Mouse (Mus musculus): ENCODE results near the gene Art1. TPM values are rescaled to one million over a fixed set of nuclear protein-coding genes. Genes with fewer than 3 reads are reported as not detected.

The Art1 gene
- total RNA-seq (2023; ENCODE audit: inconsistent age): not detected in 4 replicates

DNA sequence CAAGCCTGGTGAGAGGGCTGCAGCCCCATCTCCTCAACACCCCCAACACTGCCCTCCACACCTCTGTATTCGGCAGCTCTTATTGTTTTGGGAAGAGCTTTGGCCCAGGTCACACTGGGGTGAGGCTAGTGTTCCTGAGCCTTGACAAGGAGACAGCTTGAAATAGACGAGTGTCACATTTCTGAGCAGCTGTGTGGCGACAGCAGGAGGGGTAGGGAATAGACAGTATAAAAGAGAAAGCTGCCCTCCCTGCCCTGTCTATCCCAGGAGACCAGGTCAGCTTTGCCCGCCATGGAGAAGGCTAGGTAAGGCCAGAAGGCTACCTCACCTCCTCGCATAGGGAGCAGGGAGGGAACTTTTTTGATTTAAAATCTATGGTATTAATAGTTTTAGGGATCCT lies at the start of gene Art1:
TSS of gene Art1 (plus strand) at position 257 of the 400 bp plus-strand sequence.

DNA sequence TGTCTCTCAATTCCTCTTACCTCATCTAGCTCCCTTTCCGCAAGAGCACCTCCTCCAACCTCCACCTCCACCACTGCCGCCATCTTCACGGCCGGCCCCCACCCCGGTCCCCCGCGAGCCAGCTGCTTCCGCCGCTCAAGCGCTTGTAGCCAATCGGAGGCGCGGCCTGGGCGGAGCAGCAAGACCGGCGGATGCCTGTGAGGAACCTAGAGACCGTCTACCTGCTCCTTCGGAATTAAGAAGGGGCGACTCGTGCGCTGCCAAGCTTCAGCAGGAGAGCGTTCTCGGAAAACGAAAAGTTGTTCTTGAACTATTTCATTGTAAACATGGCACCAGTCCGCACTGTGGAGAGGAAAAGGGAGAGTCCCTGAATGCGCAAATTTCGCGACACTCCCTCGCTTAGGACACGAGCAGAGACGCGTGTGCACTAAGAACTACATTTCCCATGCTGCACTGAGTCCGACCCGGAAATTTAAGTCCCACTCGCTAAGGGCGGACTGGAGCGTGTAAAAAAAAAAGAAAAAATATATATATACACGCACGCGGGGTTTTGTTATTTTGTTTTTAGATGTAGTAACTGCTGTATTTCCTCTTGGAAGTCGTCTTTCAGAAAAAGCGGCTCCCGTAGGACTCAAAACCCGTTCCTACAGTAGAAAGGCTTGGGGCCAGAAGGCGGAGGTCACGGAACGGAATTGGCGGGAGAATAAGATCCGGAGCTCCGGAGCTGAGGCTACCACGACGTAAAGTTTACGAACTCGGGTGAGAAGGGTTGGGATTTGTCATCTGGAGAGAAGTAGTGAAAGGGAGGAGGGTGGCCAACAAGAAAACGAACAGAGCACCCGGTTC lies 36.3 kb upstream of the Art1 start, which contains the start of the genes Rnf121, Xndc1 and Xntrpc:
TSS of gene Rnf121 (minus strand) at position 424 of the 846 bp plus-strand sequence.
TSS of gene Xndc1 (plus strand) at position 466 of the 846 bp plus-strand sequence.
TSS of gene Xntrpc (plus strand) at position 668 of the 846 bp plus-strand sequence.

DNA sequence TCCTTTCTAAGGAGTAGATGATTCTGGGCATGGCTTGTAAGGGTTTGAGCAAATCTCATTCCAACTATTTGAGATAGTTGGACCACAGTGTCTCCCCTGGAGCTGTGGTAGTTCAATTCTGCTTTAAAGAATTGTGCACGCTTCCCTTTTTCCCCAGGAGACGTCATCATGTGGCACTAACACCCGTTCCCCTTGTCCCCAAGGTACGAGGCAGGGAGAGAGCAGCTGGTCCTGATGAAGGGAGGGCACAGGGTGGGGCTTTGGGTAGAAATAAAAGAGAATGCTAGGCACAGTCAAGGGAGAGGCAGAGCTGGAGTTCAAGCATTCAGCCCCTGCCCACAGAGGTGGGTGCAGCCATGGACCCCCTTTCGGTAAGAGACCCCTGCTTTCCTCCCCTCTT lies 18.7 kb upstream of the Art1 start, which contains the start of gene Trpc2:
TSS of gene Trpc2 (plus strand) at position 301 of the 400 bp plus-strand sequence.

DNA sequence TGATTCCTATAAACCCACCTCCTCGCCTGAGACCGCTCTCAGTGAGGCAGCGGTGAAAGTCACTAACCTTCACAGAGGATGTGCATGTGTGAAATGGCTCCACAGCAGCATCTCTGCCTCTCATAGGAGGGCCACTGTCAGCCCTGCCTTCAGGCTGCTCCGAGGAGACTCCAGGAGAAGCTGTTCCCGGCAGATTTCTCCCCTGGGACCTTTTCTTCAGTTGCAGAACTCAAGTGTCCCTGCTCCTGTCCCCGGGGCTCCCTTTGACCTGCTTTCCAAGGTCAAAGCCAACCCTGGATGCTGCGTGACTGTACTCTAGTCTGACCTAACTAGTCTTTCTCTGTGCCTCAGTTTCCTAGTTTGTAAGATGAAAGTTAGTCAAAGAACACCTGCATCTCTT lies 7.6 kb downstream of the Art1 start, which contains the start of gene Art5:
TSS of gene Art5 (minus strand) at position 319 of the 400 bp plus-strand sequence.

DNA sequence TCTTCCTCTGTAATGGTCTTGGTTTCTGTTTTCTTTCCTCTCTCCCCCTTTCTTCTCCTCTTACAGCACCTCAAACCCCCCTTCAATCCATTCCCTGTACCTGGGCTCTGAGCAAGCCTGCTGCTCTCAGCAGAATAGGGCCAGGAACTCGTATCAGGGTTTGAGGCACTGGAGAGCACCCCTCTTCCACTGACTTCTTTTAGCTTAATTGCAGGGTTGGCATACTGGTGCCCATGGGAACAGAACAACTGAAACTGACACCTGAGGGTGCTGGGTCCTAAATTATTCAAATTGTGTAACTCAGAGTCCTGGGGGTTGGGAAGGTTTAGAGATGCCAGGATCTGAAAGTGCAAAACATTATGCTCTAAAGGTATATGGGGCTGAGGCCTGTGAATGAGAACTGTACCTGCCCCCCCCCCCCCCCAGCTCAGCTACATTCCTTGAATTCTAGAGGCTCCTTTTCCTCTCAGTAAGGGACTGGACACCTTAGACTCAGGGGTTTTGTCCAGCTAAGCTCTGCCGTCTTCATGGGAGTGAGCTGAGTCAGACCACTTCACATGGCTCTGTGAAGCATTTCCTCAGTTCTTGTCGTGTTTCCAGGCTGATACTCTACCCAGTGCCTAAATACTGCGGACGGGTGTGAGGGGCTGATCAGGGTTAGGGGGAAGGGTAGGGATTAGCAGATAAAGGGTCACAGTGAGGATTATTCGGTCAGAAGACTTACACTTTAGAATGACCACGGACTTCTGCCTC lies 15.2 kb downstream of the Art1 start, which contains the start of gene Chrna10:
TSS of gene Chrna10 (minus strand) at position 250 of the 753 bp plus-strand sequence.

Other genes starting within 250 kb of the Art1 start
- gene Folr2, start 244.5 kb upstream of the Art1 start, total RNA-seq (2023; ENCODE audit: inconsistent age): 0.61 to 1.6 TPM (median 1.4 TPM) in 3 of 4 replicates, not detected in the other
- 98.9 to 114 TPM (median 99.9 TPM) in 4 replicates for gene Anapc15, start 238.0 kb upstream of the Art1 start, total RNA-seq (2023; ENCODE audit: inconsistent age)
- gene Folr1, start 231.0 kb upstream of the Art1 start, total RNA-seq (2023; ENCODE audit: inconsistent age): not detected in 4 replicates
- 71.2 to 83.9 TPM (median 79.4 TPM) in 4 replicates for gene Lamtor1, start 195.8 kb upstream of the Art1 start, total RNA-seq (2023; ENCODE audit: inconsistent age)
- 0.18 to 0.19 TPM in 2 of 4 replicates, not detected in the others for gene Tomt, start 195.4 kb upstream of the Art1 start, total RNA-seq (2023; ENCODE audit: inconsistent age)
- gene Lrrc51, start 167.8 kb upstream of the Art1 start, total RNA-seq (2023; ENCODE audit: inconsistent age): 0.58 to 1.6 TPM (median 1.3 TPM) in 3 of 4 replicates, not detected in the other
- gene Numa1, start 167.6 kb upstream of the Art1 start, total RNA-seq (2023; ENCODE audit: inconsistent age): 264 to 277 TPM (median 271 TPM) in 4 replicates
- gene Il18bp, start 83.1 kb upstream of the Art1 start, total RNA-seq (2023; ENCODE audit: inconsistent age): 8.2 to 11.7 TPM (median 9.8 TPM) in 4 replicates
- 27.1 to 41.5 TPM (median 37.2 TPM) in 4 replicates for gene Rnf121, start 36.3 kb upstream of the Art1 start, total RNA-seq (2023; ENCODE audit: inconsistent age)
- gene Xndc1, start 36.2 kb upstream of the Art1 start, total RNA-seq (2023; ENCODE audit: inconsistent age): 43.5 to 52.2 TPM (median 48.8 TPM) in 4 replicates
- gene Xntrpc, start 36.0 kb upstream of the Art1 start, total RNA-seq (2023; ENCODE audit: inconsistent age): 5.4 to 7.0 TPM (median 5.8 TPM) in 4 replicates
- gene Trpc2, start 18.6 kb upstream of the Art1 start, total RNA-seq (2023; ENCODE audit: inconsistent age): 2.7 to 4.2 TPM (median 3.4 TPM) in 4 replicates
- gene Art5, start 7.7 kb downstream of the Art1 start, total RNA-seq (2023; ENCODE audit: inconsistent age): 3.7 to 5.7 TPM (median 4.3 TPM) in 4 replicates
- gene Chrna10, start 15.1 kb downstream of the Art1 start, total RNA-seq (2023; ENCODE audit: inconsistent age): not detected in 4 replicates
- gene Nup98, start 108.4 kb downstream of the Art1 start, total RNA-seq (2023; ENCODE audit: inconsistent age): 104 to 126 TPM (median 116 TPM) in 4 replicates
- 56.2 to 72.1 TPM (median 56.9 TPM) in 4 replicates for gene Pgap2, start 108.5 kb downstream of the Art1 start, total RNA-seq (2023; ENCODE audit: inconsistent age)
- gene Rhog, start 154.3 kb downstream of the Art1 start, total RNA-seq (2023; ENCODE audit: inconsistent age): 138 to 149 TPM (median 144 TPM) in 4 replicates
- gene Stim1, start 166.1 kb downstream of the Art1 start, total RNA-seq (2023; ENCODE audit: inconsistent age): 71.0 to 85.1 TPM (median 76.3 TPM) in 4 replicates